In the genomic region with DNA sequence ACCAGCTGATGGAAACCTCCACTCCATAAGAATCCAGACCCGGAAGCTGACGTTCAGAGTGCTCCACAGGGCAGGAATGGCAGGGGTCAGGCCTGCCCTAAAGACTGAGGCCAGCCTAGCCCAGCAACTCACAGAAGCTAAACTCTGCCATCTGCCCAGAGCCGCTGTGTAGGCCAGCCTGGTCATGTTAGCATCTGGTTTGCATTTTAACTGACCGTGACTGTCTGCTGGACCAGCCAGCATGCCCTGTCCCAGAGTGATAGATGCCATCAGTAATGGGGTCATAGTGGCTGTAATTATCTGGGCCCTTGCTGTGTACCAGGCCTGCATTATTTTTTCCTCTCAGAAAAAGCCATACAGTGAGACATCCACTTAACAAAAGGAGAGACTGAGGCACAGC, we compare ENCODE assay signal across 25 mouse cellular contexts. TPM values are rescaled to one million over a fixed set of nuclear protein-coding genes. Genes with fewer than 3 reads are reported as not detected.
DNase-seq lines count a peak whose midpoint lies in the region; ATAC-seq lines count a peak whose summit lies in the region.
"Had no signal": no experiment of that assay in that cellular context is flagged by ENCODE, and none has a peak within 500 bp of the region (broad histone marks: within the 10 kb centered on the region; RNA-seq: fewer than 3 reads in every experiment).

No protein-coding gene starts in this region.

- no peaks in the 10 kb centered on the region for H3K9me3 ChIP-seq in heart, embryonic 13.5 days
- no peaks in the 10 kb centered on the region for H3K9me3 ChIP-seq in heart, embryonic 12.5 days (replicated peaks)
- H3K9me3 ChIP-seq in hindbrain, embryonic 13.5 days = no peaks in the 10 kb centered on the region
- H3K9me3 ChIP-seq in hindbrain, embryonic 11.5 days (ENCODE audit: control insufficient read depth, low read length) = no peaks in the 10 kb centered on the region
- no peaks in the 10 kb centered on the region for H3K9me3 ChIP-seq in limb, embryonic 10.5 days (replicated peaks)
- H3K9me3 ChIP-seq: hindbrain, embryonic 15.5 days; intestine, embryonic 15.5 days; liver, embryonic 12.5 days; midbrain, embryonic 10.5 days; midbrain, embryonic 15.5 days had no signal

- H3K27ac ChIP-seq in heart, embryonic 13.5 days (replicated peaks) = peak overlapping the region; percentile 40; the same call in 1 of the 2 replicates
- no peak overlapping the region for H3K27ac ChIP-seq in heart, embryonic 12.5 days (ENCODE audit: poor library complexity, severe bottlenecking)
- no peak overlapping the region for H3K27ac ChIP-seq in hindbrain, embryonic 13.5 days
- H3K27ac ChIP-seq in hindbrain, embryonic 11.5 days (ENCODE audit: low read depth, low read length) = no peak overlapping the region
- H3K27ac ChIP-seq in limb, embryonic 10.5 days = 0 out of 2 replicates have a peak overlapping the region, but pooled peaks have one; percentile 7
- H3K27ac ChIP-seq: hindbrain, embryonic 15.5 days; intestine, embryonic 15.5 days; kidney, postnatal 0 days; liver, embryonic 12.5 days; macrophage; midbrain, embryonic 10.5 days; midbrain, embryonic 15.5 days; stomach, postnatal 0 days had no signal

- ATAC-seq in heart, embryonic 13.5 days (ENCODE audit: extremely low read depth, insufficient number of reproducible peaks, low FRiP score, low TSS enrichment) = no peak
- no peak for ATAC-seq in heart, embryonic 12.5 days (ENCODE audit: insufficient number of reproducible peaks, low FRiP score)
- no peak for ATAC-seq in hindbrain, embryonic 13.5 days (ENCODE audit: low FRiP score)
- ATAC-seq in hindbrain, embryonic 11.5 days (ENCODE audit: low FRiP score) = no peak
- ATAC-seq: activated CD4-positive, CD25-positive, alpha-beta regulatory T cell, adult 4 months; intestine, embryonic 15.5 days; liver, embryonic 12.5 days; midbrain, embryonic 15.5 days had no signal

- DNase-seq in hindbrain, embryonic 11.5 days (ENCODE audit: low spot score) = no peak
- peak; percentile 75 for DNase-seq in adipocyte (ENCODE audit: low spot score)
- DNase-seq in limb, embryonic 10.5 days (ENCODE audit: low spot score) = no peak
- DNase-seq in right cerebral cortex, adult 18-20 months = no peak
- DNase-seq: B cell, adult 2 months; gastrocnemius, postnatal 25 days; thymus, adult 18-20 months; thymus, postnatal 25 days had no signal

- peak overlapping the region; percentile 24; the same call in 1 of the 2 replicates for H3K9ac ChIP-seq in heart, embryonic 13.5 days
- no peak overlapping the region for H3K9ac ChIP-seq in heart, embryonic 12.5 days
- H3K9ac ChIP-seq in hindbrain, embryonic 13.5 days = peak overlapping the region; percentile 26; the same call in 1 of the 2 replicates
- no peak overlapping the region for H3K9ac ChIP-seq in hindbrain, embryonic 11.5 days (ENCODE audit: low read depth, low read length)
- H3K9ac ChIP-seq: hindbrain, embryonic 15.5 days; liver, embryonic 12.5 days; liver, postnatal 0 days; midbrain, embryonic 15.5 days had no signal

- no peak overlapping the region for H3K4me3 ChIP-seq in heart, embryonic 13.5 days
- no peak overlapping the region for H3K4me3 ChIP-seq in heart, embryonic 12.5 days
- H3K4me3 ChIP-seq in hindbrain, embryonic 13.5 days = no peak overlapping the region
- H3K4me3 ChIP-seq in hindbrain, embryonic 11.5 days (ENCODE audit: low read depth, low read length) = no peak overlapping the region
- no peak overlapping the region for H3K4me3 ChIP-seq in limb, embryonic 10.5 days
- H3K4me3 ChIP-seq: erythroblast, embryonic 14.5 days; hindbrain, embryonic 15.5 days; intestine, embryonic 15.5 days; liver, embryonic 12.5 days; midbrain, embryonic 10.5 days; midbrain, embryonic 15.5 days had no signal

- H3K36me3 ChIP-seq in heart, embryonic 13.5 days = no peaks in the 10 kb centered on the region
- no peaks in the 10 kb centered on the region for H3K36me3 ChIP-seq in heart, embryonic 12.5 days
- H3K36me3 ChIP-seq in hindbrain, embryonic 13.5 days = 0 out of 2 replicates have a peak, but pooled peaks cover 8% of the 10 kb centered on the region
- H3K36me3 ChIP-seq in hindbrain, embryonic 11.5 days (ENCODE audit: control insufficient read depth, insufficient read depth, low read length) = no peaks in the 10 kb centered on the region
- no peaks in the 10 kb centered on the region for H3K36me3 ChIP-seq in limb, embryonic 10.5 days
- H3K36me3 ChIP-seq: hindbrain, embryonic 15.5 days; intestine, embryonic 15.5 days; liver, embryonic 12.5 days; midbrain, embryonic 10.5 days; midbrain, embryonic 15.5 days had no signal

- H3K4me1 ChIP-seq in heart, embryonic 13.5 days = peaks cover 37% of the 10 kb centered on the region
- peaks cover 23% of the 10 kb centered on the region for H3K4me1 ChIP-seq in heart, embryonic 12.5 days (replicated peaks)
- H3K4me1 ChIP-seq in hindbrain, embryonic 13.5 days (replicated peaks) = peaks cover 20% of the 10 kb centered on the region
- H3K4me1 ChIP-seq in hindbrain, embryonic 11.5 days (replicated peaks; ENCODE audit: control insufficient read depth, insufficient read depth, low read length) = no peaks in the 10 kb centered on the region
- peaks cover 29% of the 10 kb centered on the region for H3K4me1 ChIP-seq in limb, embryonic 10.5 days
- H3K4me1 ChIP-seq: hindbrain, embryonic 15.5 days; intestine, embryonic 15.5 days; midbrain, embryonic 15.5 days had no signal

- no peak overlapping the region for H3K4me2 ChIP-seq in heart, embryonic 13.5 days
- H3K4me2 ChIP-seq in heart, embryonic 12.5 days = no peak overlapping the region
- no peak overlapping the region for H3K4me2 ChIP-seq in hindbrain, embryonic 13.5 days
- H3K4me2 ChIP-seq in hindbrain, embryonic 11.5 days (replicated peaks; ENCODE audit: low read depth, low read length) = no peak overlapping the region
- H3K4me2 ChIP-seq: hindbrain, embryonic 15.5 days; intestine, embryonic 15.5 days; liver, embryonic 12.5 days; midbrain, embryonic 15.5 days had no signal

- H3K27me3 ChIP-seq in heart, embryonic 13.5 days (replicated peaks) = peaks cover 6% of the 10 kb centered on the region; the same call in 1 of the 2 replicates
- H3K27me3 ChIP-seq in heart, embryonic 12.5 days (replicated peaks) = 0 out of 2 replicates have a peak, but pooled peaks cover 6% of the 10 kb centered on the region
- 0 out of 2 replicates have a peak, but pooled peaks cover 5% of the 10 kb centered on the region for H3K27me3 ChIP-seq in hindbrain, embryonic 13.5 days
- no peaks in the 10 kb centered on the region for H3K27me3 ChIP-seq in hindbrain, embryonic 11.5 days (ENCODE audit: control insufficient read depth, insufficient read depth, low read length)
- H3K27me3 ChIP-seq in limb, embryonic 10.5 days (ENCODE audit: low read depth, poor library complexity, severe bottlenecking) = no peaks in the 10 kb centered on the region
- H3K27me3 ChIP-seq: hindbrain, embryonic 15.5 days; intestine, embryonic 15.5 days; liver, embryonic 12.5 days; midbrain, embryonic 15.5 days had no signal

- 79% methylated on average over 4 of the region's 4 CpGs for WGBS in heart, embryonic 13.5 days
- WGBS in heart, embryonic 12.5 days = 76% methylated on average over 4 of the region's 4 CpGs
- 55% methylated on average over 4 of the region's 4 CpGs for whole genome bisulfite sequencing in hindbrain, embryonic 13.5 days
- WGBS in hindbrain, embryonic 11.5 days = 52% methylated on average over 4 of the region's 4 CpGs
- 14% methylated on average over 4 of the region's 4 CpGs for WGBS in limb, embryonic 10.5 days

RNA-seq across cellular contexts. Expression of gene Edn2, which starts 30.1 kb away (rescaled TPM):
- 0.62 and 0.96 TPM in 2 replicates for polyA plus RNA-seq in heart, embryonic 13.5 days (2015; fragmentation: Nextera tagmentation; extraction: Ambion mirVana)
- polyA plus RNA-seq in heart, embryonic 12.5 days (2016; fragmentation: Nextera tagmentation; extraction: Ambion mirVana) = 0.38 and 0.55 TPM in 2 replicates
- polyA plus RNA-seq in hindbrain, embryonic 13.5 days (2015; fragmentation: Nextera tagmentation; extraction: Ambion mirVana) = 0.12 TPM in 1 of 2 replicates, not detected in the other
- not detected in 2 replicates for polyA plus RNA-seq in hindbrain, embryonic 11.5 days (2014; fragmentation: Nextera tagmentation; extraction: Ambion mirVana)
- polyA plus RNA-seq in limb, embryonic 10.5 days (2016; fragmentation: Nextera tagmentation; extraction: Ambion mirVana) = not detected in 2 replicates
- polyA plus RNA-seq: activated CD4-positive, CD25-positive, alpha-beta regulatory T cell, adult 4 months; erythroblast, embryonic 14.5 days; forebrain, embryonic 11.5 days; kidney, adult 2 months; kidney, postnatal 0 days; macrophage; midbrain, embryonic 10.5 days; spleen, adult 2 months had no signal

Comparison
In these comparisons a context has a peak if more than half of its experiments do, and no peak if none do; other contexts are left out.
1. H3K27ac ChIP-seq: peak in heart, embryonic 13.5 days (single experiment) and limb, embryonic 10.5 days (single experiment); none in heart, embryonic 12.5 days (single experiment), hindbrain, embryonic 13.5 days (single experiment) and hindbrain, embryonic 11.5 days (single experiment).
2. H3K9ac ChIP-seq: peak in heart, embryonic 13.5 days (single experiment) and hindbrain, embryonic 13.5 days (single experiment); none in heart, embryonic 12.5 days (single experiment) and hindbrain, embryonic 11.5 days (single experiment).